Mouse (Mus musculus): ENCODE results near the gene Rapgef2. TPM values are rescaled to one million over a fixed set of nuclear protein-coding genes. Genes with fewer than 3 reads are reported as not detected.

The Rapgef2 gene
- polyA plus RNA-seq, 1 experiment from 2014 or later = 2.4 TPM

- Histone ChIP-seq H3K4me2 (replicated peaks; ENCODE audit: low read depth) (peak overlapping the region; percentile 34), H3K9me3 (ENCODE audit: control insufficient read depth, low read length) (no peaks in the 10 kb centered on the region), H3K4me3 (ENCODE audit: low read depth, low read length) (no peak overlapping the region), H3K36me3 (ENCODE audit: control insufficient read depth, insufficient read depth, low read length) (no peaks in the 10 kb centered on the region), H3K27me3 (ENCODE audit: control insufficient read depth, insufficient read depth, low read length) (no peaks in the 10 kb centered on the region), H3K27ac (replicated peaks) (peak overlapping the region; percentile 20; the same call in 1 of the 2 replicates), H3K4me1 (replicated peaks; ENCODE audit: control insufficient read depth, insufficient read depth) (no peaks in the 10 kb centered on the region), H3K9ac (ENCODE audit: low read length) (0 out of 2 replicates have a peak overlapping the region, but pooled peaks have one; percentile 41)
- TF ChIP-seq EP300 (optimal IDR thresholded peaks at IDR 0.05) = no peak
- TF ChIP-seq CTCF (IDR thresholded peaks at IDR 0.05; ENCODE audit: low read depth) = no peak
- ATAC-seq (ENCODE audit: low FRiP score, low TSS enrichment) (no peak), DNase-seq (ENCODE audit: low spot score) (no peak)
- 42% methylated on average over 13 of the region's 13 CpGs for WGBS
These were observed 141.5 kb downstream of the Rapgef2 start for GRCm38 (mm10) chr3:79144672-79145406.

- Histone ChIP-seq H3K27me3 (ENCODE audit: control insufficient read depth, insufficient read depth, low read length) (no peaks in the 10 kb centered on the region), H3K4me1 (replicated peaks; ENCODE audit: control insufficient read depth, insufficient read depth) (no peaks in the 10 kb centered on the region), H3K9me3 (ENCODE audit: control insufficient read depth, low read length) (no peaks in the 10 kb centered on the region), H3K4me3 (ENCODE audit: low read depth, low read length) (no peak overlapping the region), H3K4me2 (replicated peaks; ENCODE audit: low read depth) (no peak overlapping the region), H3K36me3 (ENCODE audit: control insufficient read depth, insufficient read depth, low read length) (no peaks in the 10 kb centered on the region), H3K27ac (replicated peaks) (no peak overlapping the region), H3K9ac (ENCODE audit: low read length) (no peak overlapping the region)
- ATAC-seq (ENCODE audit: low FRiP score, low TSS enrichment) (no peak), DNase-seq (ENCODE audit: low spot score) (no peak)
- WGBS = 68% methylated on average over 6 of the region's 6 CpGs
- TF ChIP-seq CTCF (IDR thresholded peaks at IDR 0.05; ENCODE audit: low read depth) = no peak
- TF ChIP-seq EP300 (optimal IDR thresholded peaks at IDR 0.05) = no peak
These were observed 142.2 kb downstream of the Rapgef2 start for GRCm38 (mm10) chr3:79144085-79144484.

- no peak for DNase-seq (ENCODE audit: low spot score)
- ATAC-seq (ENCODE audit: low FRiP score, low TSS enrichment) = no peak
These were observed 147.1 kb downstream of the Rapgef2 start for GRCm38 (mm10) chr3:79139245-79139644.

GRCm38 (mm10) chr3:79138601-79139000, 147.7 kb downstream of the Rapgef2 start:
- ATAC-seq (ENCODE audit: low FRiP score, low TSS enrichment) = no peak
- Histone ChIP-seq H3K9ac (ENCODE audit: low read length) (no peak overlapping the region), H3K4me1 (replicated peaks; ENCODE audit: control insufficient read depth, insufficient read depth) (no peaks in the 10 kb centered on the region), H3K4me2 (replicated peaks; ENCODE audit: low read depth) (no peak overlapping the region), H3K36me3 (ENCODE audit: control insufficient read depth, insufficient read depth, low read length) (no peaks in the 10 kb centered on the region), H3K27me3 (ENCODE audit: control insufficient read depth, insufficient read depth, low read length) (no peaks in the 10 kb centered on the region), H3K27ac (replicated peaks) (no peak overlapping the region), H3K9me3 (ENCODE audit: control insufficient read depth, low read length) (no peaks in the 10 kb centered on the region), H3K4me3 (ENCODE audit: low read depth, low read length) (no peak overlapping the region)
- DNase-seq (ENCODE audit: low spot score) = no peak
- TF ChIP-seq CTCF (IDR thresholded peaks at IDR 0.05; ENCODE audit: low read depth) = no peak
- TF ChIP-seq EP300 (optimal IDR thresholded peaks at IDR 0.05) = no peak

More at GRCm38 (mm10) chr3:79139245-79139644, 147.1 kb downstream of the Rapgef2 start:
- WGBS = 27% methylated on average over 3 of the region's 3 CpGs
- H3K4me2 ChIP-seq (replicated peaks; ENCODE audit: low read depth) = no peak overlapping the region
- H3K9me3 ChIP-seq (ENCODE audit: control insufficient read depth, low read length) = no peaks in the 10 kb centered on the region
- no peaks in the 10 kb centered on the region for H3K36me3 ChIP-seq (ENCODE audit: control insufficient read depth, insufficient read depth, low read length)
- H3K27ac ChIP-seq (replicated peaks) = no peak overlapping the region
- H3K4me3 ChIP-seq (ENCODE audit: low read depth, low read length) = no peak overlapping the region
- no peak overlapping the region for H3K9ac ChIP-seq (ENCODE audit: low read length)
- no peaks in the 10 kb centered on the region for H3K4me1 ChIP-seq (replicated peaks; ENCODE audit: control insufficient read depth, insufficient read depth)
- TF ChIP-seq EP300 (optimal IDR thresholded peaks at IDR 0.05) (no peak), CTCF (IDR thresholded peaks at IDR 0.05; ENCODE audit: low read depth) (no peak)
- H3K27me3 ChIP-seq (ENCODE audit: control insufficient read depth, insufficient read depth, low read length) = no peaks in the 10 kb centered on the region

GRCm38 (mm10) chr3:79130991-79131390, 155.3 kb downstream of the Rapgef2 start:
- Histone ChIP-seq H3K4me1 (replicated peaks; ENCODE audit: control insufficient read depth, insufficient read depth) (no peaks in the 10 kb centered on the region), H3K4me3 (ENCODE audit: low read depth, low read length) (no peak overlapping the region), H3K27ac (replicated peaks) (no peak overlapping the region), H3K9me3 (ENCODE audit: control insufficient read depth, low read length) (no peaks in the 10 kb centered on the region), H3K4me2 (replicated peaks; ENCODE audit: low read depth) (no peak overlapping the region), H3K27me3 (ENCODE audit: control insufficient read depth, insufficient read depth, low read length) (no peaks in the 10 kb centered on the region), H3K9ac (ENCODE audit: low read length) (no peak overlapping the region), H3K36me3 (ENCODE audit: control insufficient read depth, insufficient read depth, low read length) (no peaks in the 10 kb centered on the region)
- 74% methylated on average over 3 of the region's 3 CpGs for WGBS
- TF ChIP-seq EP300 (optimal IDR thresholded peaks at IDR 0.05) (no peak), CTCF (IDR thresholded peaks at IDR 0.05; ENCODE audit: low read depth) (no peak)
- no peak for DNase-seq (ENCODE audit: low spot score)
- no peak for ATAC-seq (ENCODE audit: low FRiP score, low TSS enrichment)

- Histone ChIP-seq H3K9me3 (ENCODE audit: control insufficient read depth, low read length) (no peaks in the 10 kb centered on the region), H3K27ac (replicated peaks) (no peak overlapping the region), H3K4me1 (replicated peaks; ENCODE audit: control insufficient read depth, insufficient read depth) (no peaks in the 10 kb centered on the region), H3K36me3 (ENCODE audit: control insufficient read depth, insufficient read depth, low read length) (no peaks in the 10 kb centered on the region), H3K4me3 (ENCODE audit: low read depth, low read length) (no peak overlapping the region), H3K9ac (ENCODE audit: low read length) (no peak overlapping the region), H3K27me3 (ENCODE audit: control insufficient read depth, insufficient read depth, low read length) (no peaks in the 10 kb centered on the region), H3K4me2 (replicated peaks; ENCODE audit: low read depth) (no peak overlapping the region)
- TF ChIP-seq CTCF (IDR thresholded peaks at IDR 0.05; ENCODE audit: low read depth) (no peak), EP300 (optimal IDR thresholded peaks at IDR 0.05) (no peak)
- DNase-seq (ENCODE audit: low spot score) (no peak), ATAC-seq (ENCODE audit: low FRiP score, low TSS enrichment) (no peak)
- WGBS = 60% methylated on average over 6 of the region's 6 CpGs
These were observed 157.2 kb downstream of the Rapgef2 start for GRCm38 (mm10) chr3:79129044-79129600.

Data from stomach, postnatal 0 days (tissue).